Mouse (Mus musculus) forebrain, embryonic 11.5 days (tissue): Measurements from ENCODE around the gene Pla2g1b. TPM values are rescaled to one million over a fixed set of nuclear protein-coding genes. Genes with fewer than 3 reads are reported as not detected.
A peak's percentile ranks its signal among the peaks of the same experiment; 100 is the strongest.

Source experiments
- ATAC-seq: fragments of 200-750 bp; cut with Nextera tagmentation; replicated peaks from 2 replicates; pipeline ENCODE4 v1.8.0; 2017; ENCODE audit warnings: moderate TSS enrichment; ENCODE audit not compliant: low FRiP score
- DNase-seq: peaks from one replicate; pipeline ENCODE4 v3.0.0-alpha.2; 2017; ENCODE audit warnings: low spot score
- H3K27ac ChIP-seq: fragments of 300-500 bp; sonication (generic); 2 replicates; pipeline ENCODE4 v1.5.1; 2014; ENCODE audit warnings: low read depth, low read length
- H3K27me3 ChIP-seq: fragments of 300-500 bp; sonication (generic); 2 replicates; pipeline ENCODE4 v1.6.1; 2014; ENCODE audit warnings: mild to moderate bottlenecking, low read length, mixed read lengths; ENCODE audit not compliant: control insufficient read depth, insufficient read depth
- H3K36me3 ChIP-seq: fragments of 300-500 bp; sonication (generic); 2 replicates; pipeline ENCODE4 v1.6.1; 2014; ENCODE audit warnings: mild to moderate bottlenecking, low read length, moderate library complexity, mixed read lengths; ENCODE audit not compliant: control insufficient read depth, insufficient read depth
- H3K4me1 ChIP-seq: fragments of 300-500 bp; sonication (generic); replicated peaks from 2 replicates; pipeline ENCODE4 v1.6.1; 2014; ENCODE audit warnings: low read length, mixed read lengths; ENCODE audit not compliant: control insufficient read depth, insufficient read depth
- H3K4me2 ChIP-seq: fragments of 300-500 bp; sonication (generic); 2 replicates; pipeline ENCODE4 v1.6.1; 2014; ENCODE audit warnings: low read depth, mild to moderate bottlenecking, low read length, moderate library complexity, mixed read lengths; ENCODE audit not compliant: severe bottlenecking
- H3K4me3 ChIP-seq: fragments of 300-500 bp; sonication (generic); 2 replicates; pipeline ENCODE4 v1.5.1; 2014; ENCODE audit warnings: low read depth, low read length
- H3K9ac ChIP-seq: fragments of 300-500 bp; sonication (generic); 2 replicates; pipeline ENCODE4 v1.6.1; 2014; ENCODE audit warnings: low read length
- H3K9me3 ChIP-seq: fragments of 300-500 bp; sonication (generic); 2 replicates; pipeline ENCODE4 v1.6.1; 2016; ENCODE audit warnings: low read length, mixed read lengths; ENCODE audit not compliant: control insufficient read depth
- WGBS: fragments of 180-500 bp; shearing (Covaris S2); extraction: QIAGEN DNeasy Blood & Tissue Kit; methylation state at CpG from one replicate; pipeline ENCODE4 v1.1.7; 2014; 5-methylcytosine and 5-hydroxymethylcytosine counted together
- polyA plus RNA-seq: library from polyadenylated mRNA; unstranded; fragments of >200 nt; fragmentation: Nextera tagmentation; extraction: Ambion mirVana; gene quantifications from 2 replicates; pipeline ENCODE4 v1.2.1, GENCODE M21; 2014

The Pla2g1b gene
- polyA plus RNA-seq, 1 experiment from 2014 or later, result not detected

DNA sequence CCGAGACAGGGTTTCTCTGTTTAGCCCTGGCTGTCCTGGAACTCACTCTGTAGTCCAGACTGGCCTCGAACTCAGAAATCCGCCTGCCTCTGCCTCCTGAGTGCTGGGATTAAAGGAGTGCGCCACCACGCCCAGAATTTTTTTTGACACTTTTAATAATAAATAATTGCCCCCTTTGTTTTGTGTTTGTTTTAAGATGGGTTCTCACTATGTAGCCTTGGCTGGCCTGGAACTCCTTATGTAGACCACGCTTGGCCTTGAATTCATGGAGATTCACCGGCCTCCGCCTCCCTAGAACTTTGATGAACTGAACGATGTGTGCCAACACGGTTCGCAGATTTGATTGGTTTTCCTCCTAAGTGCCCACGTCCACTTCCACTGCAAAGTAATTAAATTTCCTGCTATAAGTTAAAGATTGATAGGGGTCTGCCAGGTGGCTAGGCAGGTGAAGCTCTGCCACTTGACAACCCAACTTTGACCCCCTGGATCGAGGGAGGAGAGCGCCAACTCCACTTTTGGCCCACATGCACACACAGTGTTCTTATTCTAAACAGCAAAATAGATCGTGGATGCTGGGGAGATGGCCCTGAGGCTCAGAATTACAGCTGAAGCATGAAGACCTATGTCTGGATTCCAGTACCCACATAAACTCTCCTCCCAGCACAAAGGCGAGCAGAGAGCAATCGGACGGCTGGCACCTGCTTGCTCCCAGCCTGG lies 19.6 kb downstream of the Pla2g1b start:
- Histone ChIP-seq H3K9me3 (no peaks in the 10 kb centered on the region), H3K4me3 (no peak overlapping the region), H3K9ac (no peak overlapping the region), H3K27ac (no peak overlapping the region), H3K4me1 (peaks cover 6% of the 10 kb centered on the region; the same call in 1 of the 2 replicates), H3K36me3 (no peaks in the 10 kb centered on the region), H3K4me2 (no peak overlapping the region), H3K27me3 (peaks cover 16% of the 10 kb centered on the region)
- WGBS, result 88% methylated on average over 18 of the region's 18 CpGs
- no peak for DNase-seq
- no peak for ATAC-seq

DNA sequence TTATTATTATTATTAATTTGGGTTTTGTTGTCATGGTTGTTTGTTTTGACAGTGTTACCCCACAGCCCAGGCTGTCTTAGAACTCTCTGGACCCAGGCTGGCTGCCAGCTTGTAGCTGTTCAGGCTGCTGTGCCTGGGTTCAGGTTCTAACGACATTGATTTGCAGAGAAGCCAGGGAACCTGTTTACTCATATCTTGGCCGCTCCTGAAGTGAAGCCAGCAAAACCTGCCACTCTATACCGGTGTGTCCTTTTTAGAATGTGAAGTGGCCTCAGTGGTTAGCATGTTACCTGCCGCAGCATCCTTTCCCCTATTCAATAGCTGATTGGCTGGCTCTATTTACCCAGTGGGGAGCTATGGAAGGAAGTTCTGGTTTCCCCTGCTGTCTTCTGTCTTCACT lies 20.7 kb downstream of the Pla2g1b start:
- DNase-seq (no peak), ATAC-seq (no peak)
- H3K9ac ChIP-seq, result no peak overlapping the region
- no peak overlapping the region for H3K27ac ChIP-seq
- no peaks in the 10 kb centered on the region for H3K36me3 ChIP-seq
- WGBS, result 61% methylated on average over 4 of the region's 4 CpGs
- no peak overlapping the region for H3K4me3 ChIP-seq
- H3K4me1 ChIP-seq, result peaks cover 7% of the 10 kb centered on the region; the same call in 1 of the 2 replicates
- no peak overlapping the region for H3K4me2 ChIP-seq
- H3K27me3 ChIP-seq, result peaks cover 9% of the 10 kb centered on the region
- H3K9me3 ChIP-seq, result no peaks in the 10 kb centered on the region

DNA sequence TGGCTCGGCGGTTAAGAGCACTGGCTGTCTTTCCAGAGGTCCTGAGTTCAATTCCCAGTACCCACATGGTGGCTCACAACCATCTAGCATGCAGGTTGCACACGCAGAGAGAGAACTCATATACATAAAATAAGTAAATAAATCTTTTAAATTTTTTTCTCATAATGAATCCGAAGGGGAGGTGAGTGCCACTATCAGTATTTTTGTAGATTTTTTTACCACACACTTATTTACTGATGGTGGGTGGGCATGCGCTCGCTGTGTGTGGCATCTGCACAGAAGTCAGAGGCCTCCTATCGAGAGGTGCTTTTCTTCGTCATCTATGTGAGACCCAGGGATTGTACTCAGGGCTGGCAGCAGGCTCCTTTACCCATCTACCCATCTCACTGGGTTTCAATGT lies 21.3 kb downstream of the Pla2g1b start:
- 79% methylated on average over 8 of the region's 8 CpGs for WGBS
- ATAC-seq (no peak), DNase-seq (no peak)
- Histone ChIP-seq H3K36me3 (no peaks in the 10 kb centered on the region), H3K9me3 (no peaks in the 10 kb centered on the region), H3K9ac (no peak overlapping the region), H3K27me3 (peaks cover 5% of the 10 kb centered on the region), H3K4me1 (peaks cover 10% of the 10 kb centered on the region; the same call in 1 of the 2 replicates), H3K4me2 (no peak overlapping the region), H3K27ac (no peak overlapping the region), H3K4me3 (no peak overlapping the region)

DNA sequence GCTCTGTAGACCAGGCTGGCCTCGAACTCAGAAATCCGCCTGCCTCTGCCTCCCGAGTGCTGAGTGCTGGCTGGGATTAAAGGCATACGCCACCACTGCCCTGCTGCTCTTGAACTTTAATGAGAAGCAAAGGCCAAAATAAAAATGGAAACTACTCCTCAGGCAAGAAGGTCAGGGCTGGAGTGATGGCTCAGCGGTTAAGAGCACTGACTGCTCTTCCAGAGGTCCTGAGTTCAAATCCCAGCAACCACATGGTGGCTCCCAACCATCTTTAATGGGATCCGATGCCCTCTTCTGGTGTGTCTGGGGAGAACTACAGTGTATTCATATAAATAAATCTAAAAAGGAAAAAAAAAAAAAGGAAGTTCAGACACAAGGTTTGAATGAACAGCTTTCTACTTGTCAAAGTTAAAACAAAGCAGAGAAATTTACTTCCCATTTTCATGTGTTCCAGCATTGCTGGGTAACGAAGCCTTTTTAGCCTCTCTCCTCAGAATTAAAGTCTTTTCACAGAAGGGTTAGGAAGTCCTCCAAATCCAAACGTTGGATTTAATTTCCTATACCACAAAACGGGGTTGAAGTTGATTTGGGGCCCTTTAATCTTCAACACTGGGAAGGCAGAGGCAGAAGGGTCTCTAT lies 22.0 kb downstream of the Pla2g1b start:
- 79% methylated on average over 9 of the region's 9 CpGs for WGBS
- no peaks in the 10 kb centered on the region for H3K36me3 ChIP-seq
- H3K27me3 ChIP-seq, result peaks cover under 1% of the 10 kb centered on the region; the same call in 1 of the 2 replicates
- H3K4me3 ChIP-seq, result no peak overlapping the region
- H3K9ac ChIP-seq, result no peak overlapping the region
- no peak overlapping the region for H3K4me2 ChIP-seq
- H3K4me1 ChIP-seq, result peaks cover 6% of the 10 kb centered on the region; the same call in 1 of the 2 replicates
- no peak for DNase-seq
- no peak overlapping the region for H3K27ac ChIP-seq
- no peaks in the 10 kb centered on the region for H3K9me3 ChIP-seq
- no peak for ATAC-seq

DNA sequence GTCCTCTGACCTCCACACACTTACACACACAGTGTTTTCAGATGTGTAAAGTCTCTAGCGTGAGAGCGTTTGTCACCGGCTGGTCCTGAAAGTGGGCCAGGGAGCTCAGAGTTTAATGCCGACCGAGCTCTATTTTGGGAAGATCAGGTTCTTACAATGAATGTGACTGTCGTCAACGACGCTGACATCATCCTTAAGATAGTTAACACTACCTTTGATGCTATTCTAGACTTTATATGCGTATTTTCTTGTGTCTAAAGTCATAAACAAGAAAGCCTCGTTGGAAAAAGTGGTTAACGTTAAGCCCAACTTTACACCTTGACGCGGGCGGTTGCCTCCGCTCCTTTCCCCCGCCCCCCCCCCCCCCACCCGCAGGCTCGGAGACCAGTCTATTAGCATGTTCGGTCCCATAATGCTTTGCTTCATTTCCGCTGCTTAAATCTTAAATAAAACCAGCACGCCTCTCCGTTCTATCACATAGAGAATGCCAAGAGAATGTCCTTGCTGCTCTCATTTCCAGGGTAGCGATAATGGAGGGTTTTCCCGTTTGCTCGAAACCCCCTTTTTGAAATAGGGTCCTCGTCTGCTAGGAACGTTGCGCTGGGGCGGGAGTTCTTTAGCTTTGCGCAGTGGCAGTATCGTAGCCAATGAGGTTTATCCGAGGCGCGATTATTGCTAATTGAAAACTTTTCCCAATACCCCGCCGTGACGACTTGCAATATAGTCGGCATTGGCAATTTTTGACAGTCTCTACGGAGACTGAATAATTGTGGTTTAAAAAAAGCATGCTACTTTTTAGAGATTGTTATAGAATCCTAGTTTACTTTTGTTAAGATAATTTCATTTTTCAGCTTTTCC lies 23.0 kb downstream of the Pla2g1b start:
- under 1% methylated on average over 38 of the region's 39 CpGs for WGBS
- ATAC-seq (peak; percentile 78), DNase-seq (peak; percentile 84)
- Histone ChIP-seq H3K36me3 (no peaks in the 10 kb centered on the region), H3K27me3 (no peaks in the 10 kb centered on the region), H3K4me2 (peak overlapping the region; percentile 70), H3K4me3 (peak overlapping the region; percentile 28), H3K4me1 (peaks cover 4% of the 10 kb centered on the region; the same call in 1 of the 2 replicates), H3K9me3 (no peaks in the 10 kb centered on the region), H3K27ac (peak overlapping the region; percentile 100), H3K9ac (peak overlapping the region; percentile 74)

DNA sequence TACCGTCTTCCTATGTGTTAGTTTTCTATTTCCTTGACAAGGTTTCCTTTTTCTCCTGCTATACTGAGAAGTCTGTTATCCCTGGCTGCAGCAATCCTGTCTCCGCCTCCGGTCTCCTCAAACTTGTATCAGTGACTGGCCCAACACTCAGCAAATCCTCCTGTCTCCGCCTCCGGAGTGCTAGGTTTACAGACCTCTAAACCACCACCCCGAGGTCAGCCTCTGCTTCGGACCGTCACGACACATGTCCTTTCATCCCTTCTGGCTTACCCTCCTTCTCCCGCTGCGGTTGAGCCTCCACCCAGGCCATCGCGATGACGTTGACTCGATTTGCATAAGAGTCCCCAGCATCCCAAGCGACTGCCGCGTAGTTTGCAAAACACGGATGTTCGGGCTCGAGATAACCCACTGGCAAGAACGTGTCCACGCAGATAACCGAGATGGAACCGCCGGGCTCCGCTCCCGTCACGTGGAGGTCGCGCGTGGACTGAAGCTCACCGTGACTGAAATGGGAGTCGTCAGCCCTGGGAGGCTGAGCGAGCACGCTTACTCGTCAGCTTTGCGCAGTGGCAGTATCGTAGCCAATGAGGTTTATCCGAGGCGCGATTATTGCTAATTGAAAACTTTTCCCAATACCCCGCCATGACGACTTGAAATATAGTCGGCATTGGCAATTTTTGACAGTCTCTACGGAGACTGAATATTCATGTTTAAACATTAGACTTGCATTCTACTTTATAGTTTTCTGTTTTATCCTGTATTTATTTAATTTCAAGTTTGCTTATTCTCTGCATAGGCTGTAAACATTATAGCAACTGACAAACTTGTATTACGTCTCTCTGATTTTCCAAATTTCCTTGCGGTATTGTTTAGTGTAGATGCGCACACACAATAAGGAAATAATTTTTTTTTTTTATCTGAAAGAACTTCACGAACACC lies 23.9 kb downstream of the Pla2g1b start:
- WGBS, result under 1% methylated on average over 50 of the region's 50 CpGs
- peak; percentile 87 for ATAC-seq
- Histone ChIP-seq H3K4me1 (peaks cover 4% of the 10 kb centered on the region; the same call in 1 of the 2 replicates), H3K27ac (peak overlapping the region; percentile 100), H3K9ac (peak overlapping the region; percentile 74), H3K27me3 (no peaks in the 10 kb centered on the region), H3K4me3 (peak overlapping the region; percentile 28), H3K36me3 (no peaks in the 10 kb centered on the region), H3K4me2 (peak overlapping the region; percentile 70), H3K9me3 (no peaks in the 10 kb centered on the region)
- peak; percentile 93 for DNase-seq

DNA sequence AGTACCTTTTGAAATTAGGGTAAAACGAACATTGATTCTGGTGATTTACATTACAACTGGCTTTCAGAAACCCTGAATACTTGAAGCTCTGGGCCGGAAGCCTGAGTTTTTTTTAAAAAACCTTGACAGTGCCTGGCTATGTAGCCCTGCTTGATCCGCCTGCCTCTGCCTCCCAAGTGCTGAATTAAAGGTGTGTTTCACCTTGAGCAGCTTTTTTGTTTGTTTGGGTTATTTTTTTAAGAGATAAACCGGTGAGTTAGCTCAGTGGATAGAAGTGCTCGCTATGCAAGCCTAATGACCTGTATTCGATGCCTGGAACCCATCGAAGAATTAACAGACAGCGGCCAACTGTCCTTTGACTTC lies 24.6 kb downstream of the Pla2g1b start:
- Histone ChIP-seq H3K4me2 (no peak overlapping the region), H3K4me3 (no peak overlapping the region), H3K4me1 (peaks cover 4% of the 10 kb centered on the region; the same call in 1 of the 2 replicates), H3K9ac (no peak overlapping the region), H3K27ac (peak overlapping the region; percentile 57), H3K27me3 (no peaks in the 10 kb centered on the region), H3K36me3 (no peaks in the 10 kb centered on the region), H3K9me3 (no peaks in the 10 kb centered on the region)
- DNase-seq, result no peak
- 13% methylated on average over 8 of the region's 8 CpGs for WGBS
- ATAC-seq, result 0 out of 2 replicates have a peak, but pooled peaks have one; percentile 14
